In genomic region chr4:45499081-45499480, GRCm38 (mm10) we compare ENCODE assay signal across 13 mouse cellular contexts. TPM values are rescaled to one million over a fixed set of nuclear protein-coding genes. Genes with fewer than 3 reads are reported as not detected.
DNase-seq lines count a peak whose midpoint lies in the region; ATAC-seq and TF ChIP-seq lines count a peak whose summit lies in the region.
"Had no signal": no experiment of that assay in that cellular context is flagged by ENCODE, and none has a peak within 500 bp of the region (broad histone marks: within the 10 kb centered on the region; RNA-seq: fewer than 3 reads in every experiment).

No protein-coding gene starts in this region.

- H3K27me3 ChIP-seq in kidney, embryonic 14.5 days (ENCODE audit: control insufficient read depth, insufficient read depth, low read length), result no peaks in the 10 kb centered on the region
- no peaks in the 10 kb centered on the region for H3K27me3 ChIP-seq in stomach, embryonic 15.5 days (replicated peaks)
- H3K27me3 ChIP-seq in stomach, postnatal 0 days (ENCODE audit: control insufficient read depth, insufficient read depth, low read length), result no peaks in the 10 kb centered on the region
- no peaks in the 10 kb centered on the region for H3K27me3 ChIP-seq in intestine, embryonic 15.5 days (replicated peaks)
- H3K27me3 ChIP-seq: embryonic facial prominence, embryonic 13.5 days; limb, embryonic 15.5 days had no signal

- peaks cover 59% of the 10 kb centered on the region for H3K4me1 ChIP-seq in kidney, embryonic 14.5 days (ENCODE audit: control insufficient read depth, insufficient read depth, low read length)
- peaks cover 67% of the 10 kb centered on the region for H3K4me1 ChIP-seq in stomach, embryonic 15.5 days
- H3K4me1 ChIP-seq in stomach, postnatal 0 days (replicated peaks; ENCODE audit: control insufficient read depth, insufficient read depth), result peaks cover 32% of the 10 kb centered on the region
- peaks cover 84% of the 10 kb centered on the region for H3K4me1 ChIP-seq in intestine, embryonic 15.5 days (replicated peaks)

- H3K4me3 ChIP-seq in kidney, embryonic 14.5 days (ENCODE audit: low read length), result no peak overlapping the region
- no peak overlapping the region for H3K4me3 ChIP-seq in stomach, embryonic 15.5 days (replicated peaks)
- H3K4me3 ChIP-seq in stomach, postnatal 0 days (ENCODE audit: low read depth, low read length), result no peak overlapping the region
- no peak overlapping the region for H3K4me3 ChIP-seq in intestine, embryonic 15.5 days (replicated peaks)
- H3K4me3 ChIP-seq: embryonic facial prominence, embryonic 13.5 days; limb, embryonic 15.5 days had no signal

- 28% methylated on average over 6 of the region's 6 CpGs for WGBS in kidney, embryonic 14.5 days
- WGBS in stomach, embryonic 15.5 days, result 44% methylated on average over 6 of the region's 6 CpGs
- 40% methylated on average over 6 of the region's 6 CpGs for WGBS in stomach, postnatal 0 days
- WGBS in intestine, embryonic 15.5 days, result 21% methylated on average over 6 of the region's 6 CpGs

- no peaks in the 10 kb centered on the region for H3K9me3 ChIP-seq in kidney, embryonic 14.5 days (ENCODE audit: control insufficient read depth, low read length)
- no peaks in the 10 kb centered on the region for H3K9me3 ChIP-seq in stomach, embryonic 15.5 days
- no peaks in the 10 kb centered on the region for H3K9me3 ChIP-seq in stomach, postnatal 0 days (ENCODE audit: control insufficient read depth, low read length)
- no peaks in the 10 kb centered on the region for H3K9me3 ChIP-seq in intestine, embryonic 15.5 days
- H3K9me3 ChIP-seq: embryonic facial prominence, embryonic 13.5 days; limb, embryonic 15.5 days had no signal

- TF ChIP-seq CTCF in stomach, postnatal 0 days (IDR thresholded peaks at IDR 0.05; ENCODE audit: low read depth), result no peak

- TF ChIP-seq EP300 in stomach, postnatal 0 days (optimal IDR thresholded peaks at IDR 0.05), result no peak

- intact Hi-C loops in left cerebral cortex, postnatal 10 days (cut with DNase I), result no loop called here

- no peaks in the 10 kb centered on the region for H3K36me3 ChIP-seq in kidney, embryonic 14.5 days (ENCODE audit: control insufficient read depth, insufficient read depth, low read length)
- no peaks in the 10 kb centered on the region for H3K36me3 ChIP-seq in stomach, embryonic 15.5 days
- H3K36me3 ChIP-seq in stomach, postnatal 0 days (ENCODE audit: control insufficient read depth, insufficient read depth, low read length), result no peaks in the 10 kb centered on the region
- no peaks in the 10 kb centered on the region for H3K36me3 ChIP-seq in intestine, embryonic 15.5 days
- H3K36me3 ChIP-seq: embryonic facial prominence, embryonic 13.5 days; limb, embryonic 15.5 days had no signal

- no peak; the same call in 1 of the 2 replicates for ATAC-seq in kidney, embryonic 14.5 days (ENCODE audit: low FRiP score, low TSS enrichment)
- no peak for ATAC-seq in stomach, embryonic 15.5 days (ENCODE audit: insufficient read depth, low FRiP score, low read depth)
- no peak for ATAC-seq in stomach, postnatal 0 days (ENCODE audit: low FRiP score, low TSS enrichment)
- no peak for ATAC-seq in intestine, embryonic 15.5 days
- ATAC-seq in activated CD4-positive, CD25-positive, alpha-beta regulatory T cell, adult 4 months, result no peak

- DNase-seq in kidney, adult 18-20 months, result no peak
- DNase-seq in stomach, postnatal 0 days (ENCODE audit: low spot score), result no peak
- no peak for DNase-seq in left cerebral cortex, postnatal 10 days (ENCODE audit: extremely low spot score in 1 of 2, low spot score in 2 of 2)
- DNase-seq: adrenal gland, adult 8-10 months; cerebellum, adult 11 months; heart, postnatal 14 days; thymus, adult 2 months had no signal

- peak overlapping the region; percentile 17; the same call in 1 of the 2 replicates for H3K4me2 ChIP-seq in kidney, embryonic 14.5 days (replicated peaks; ENCODE audit: low read depth, low read length)
- H3K4me2 ChIP-seq in stomach, embryonic 15.5 days, result no peak overlapping the region
- H3K4me2 ChIP-seq in stomach, postnatal 0 days (replicated peaks; ENCODE audit: low read depth), result no peak overlapping the region
- peak overlapping the region; percentile 29 for H3K4me2 ChIP-seq in intestine, embryonic 15.5 days (replicated peaks)
- H3K4me2 ChIP-seq: embryonic facial prominence, embryonic 13.5 days; limb, embryonic 15.5 days had no signal

- H3K27ac ChIP-seq in kidney, embryonic 14.5 days (ENCODE audit: low read depth, low read length), result peak overlapping the region; percentile 42; the same call in 1 of the 2 replicates
- H3K27ac ChIP-seq in stomach, embryonic 15.5 days, result 0 out of 2 replicates have a peak overlapping the region, but pooled peaks have one; percentile 12
- no peak overlapping the region for H3K27ac ChIP-seq in stomach, postnatal 0 days (replicated peaks)
- H3K27ac ChIP-seq in intestine, embryonic 15.5 days, result peak overlapping the region; percentile 32; the same call in 1 of the 2 replicates
- H3K27ac ChIP-seq: embryonic facial prominence, embryonic 13.5 days; limb, embryonic 15.5 days had no signal

- H3K9ac ChIP-seq in kidney, embryonic 14.5 days (ENCODE audit: low read depth, low read length), result no peak overlapping the region; the same call in 1 of the 2 replicates
- no peak overlapping the region for H3K9ac ChIP-seq in stomach, embryonic 15.5 days
- H3K9ac ChIP-seq in stomach, postnatal 0 days (ENCODE audit: low read length), result no peak overlapping the region
- H3K9ac ChIP-seq in intestine, embryonic 15.5 days, result no peak overlapping the region
- H3K9ac ChIP-seq: embryonic facial prominence, embryonic 13.5 days; limb, embryonic 15.5 days had no signal

RNA-seq across cellular contexts. Expression of gene Shb, which starts 33.2 kb away (rescaled TPM):
- 6.0 and 6.1 TPM in 2 replicates for polyA plus RNA-seq in kidney, embryonic 14.5 days (2014; fragmentation: Nextera tagmentation; extraction: Ambion mirVana)
- 5.4 and 5.8 TPM in 2 replicates for polyA plus RNA-seq in stomach, embryonic 15.5 days (2015; fragmentation: Nextera tagmentation; extraction: Ambion mirVana)
- 5.5 and 6.9 TPM in 2 replicates for polyA plus RNA-seq in stomach, postnatal 0 days (2015; fragmentation: Nextera tagmentation; extraction: Ambion mirVana)
- 4.0 and 4.8 TPM in 2 replicates for polyA plus RNA-seq in intestine, embryonic 15.5 days (2015; fragmentation: Nextera tagmentation; extraction: Ambion mirVana)
- total RNA-seq in left cerebral cortex, postnatal 10 days (2021), result 10 to 100 TPM; 13.1 to 18.7 TPM
- polyA plus RNA-seq in activated CD4-positive, CD25-positive, alpha-beta regulatory T cell, adult 4 months (2017; shearing (Covaris generic)), result not detected

Comparison
In these comparisons a context has a peak if more than half of its experiments do, and no peak if none do; other contexts are left out.
1. H3K4me2 ChIP-seq: peak in kidney, embryonic 14.5 days (single experiment) and intestine, embryonic 15.5 days (single experiment); none in stomach, embryonic 15.5 days (single experiment) and stomach, postnatal 0 days (single experiment).